In the genomic region with DNA sequence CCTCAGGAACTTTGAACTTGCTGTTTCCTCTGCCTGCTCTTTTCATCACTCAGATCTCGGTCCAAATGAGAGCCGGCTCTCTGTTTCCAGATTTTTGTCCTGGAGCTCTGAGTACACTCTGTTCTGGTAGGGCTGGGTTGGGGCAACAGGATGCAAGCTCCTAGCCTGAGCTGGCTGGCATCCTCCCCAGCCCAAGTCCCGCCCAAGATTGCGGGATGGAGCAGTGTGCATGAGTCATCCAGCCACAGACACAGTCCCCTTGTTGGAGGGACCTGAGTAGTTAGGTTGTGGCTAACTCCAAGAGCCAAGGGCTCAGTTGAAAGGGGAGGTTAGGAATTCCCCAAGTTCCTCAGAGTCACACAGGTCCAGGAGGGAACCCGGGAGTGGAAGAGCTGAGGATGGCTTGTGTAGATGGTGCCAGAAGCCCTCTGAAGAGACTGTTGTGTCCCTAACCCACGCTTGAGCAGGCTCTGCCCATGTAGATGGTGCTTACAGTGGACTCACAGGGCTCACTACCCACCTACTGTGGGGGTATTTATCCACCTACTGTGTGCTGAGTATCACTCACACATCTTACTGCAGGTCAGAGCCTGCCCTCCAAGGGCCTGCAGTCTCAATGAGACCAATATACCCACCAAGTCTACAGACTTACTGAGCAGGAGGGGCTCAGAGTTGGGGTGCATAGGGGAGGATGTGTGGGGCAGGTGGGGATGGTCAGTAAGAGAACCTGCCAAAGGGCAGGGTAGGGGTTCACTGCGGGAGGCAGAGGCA, we compare ENCODE assay signal across 8 mouse cellular contexts. TPM values are rescaled to one million over a fixed set of nuclear protein-coding genes. Genes with fewer than 3 reads are reported as not detected.
DNase-seq lines count a peak whose midpoint lies in the region; ATAC-seq and TF ChIP-seq lines count a peak whose summit lies in the region.

No protein-coding gene starts in this region.

- TF ChIP-seq CTCF in liver, adult 2 months (IDR thresholded peaks at IDR 0.05; ENCODE audit: low read depth, low read length) = no peak
- no peak for TF ChIP-seq CTCF in heart, postnatal 0 days (IDR thresholded peaks at IDR 0.05; ENCODE audit: low read depth)

- H3K4me3 ChIP-seq in liver, adult 2 months (ENCODE audit: insufficient read depth, low read depth, low read length) = no peak overlapping the region
- no peak overlapping the region for H3K4me3 ChIP-seq in heart, postnatal 0 days (ENCODE audit: low read depth, low read length)
- no peak overlapping the region for H3K4me3 ChIP-seq in hindbrain, embryonic 10.5 days

- no peaks in the 10 kb centered on the region for H3K36me3 ChIP-seq in liver, adult 2 months (ENCODE audit: control insufficient read depth, insufficient read depth, low read length)
- H3K36me3 ChIP-seq in heart, postnatal 0 days (replicated peaks; ENCODE audit: control insufficient read depth, insufficient read depth, low read length) = no peaks in the 10 kb centered on the region
- no peaks in the 10 kb centered on the region for H3K36me3 ChIP-seq in hindbrain, embryonic 10.5 days

- no peaks in the 10 kb centered on the region for H3K27me3 ChIP-seq in liver, adult 2 months (ENCODE audit: control insufficient read depth, insufficient read depth, low read length)
- H3K27me3 ChIP-seq in heart, postnatal 0 days (ENCODE audit: control insufficient read depth, insufficient read depth, low read length) = no peaks in the 10 kb centered on the region
- no peaks in the 10 kb centered on the region for H3K27me3 ChIP-seq in hindbrain, embryonic 10.5 days (ENCODE audit: insufficient read depth, poor library complexity, severe bottlenecking)

- peak; percentile 88 for DNase-seq in liver, adult 2 months (ENCODE audit: extremely low read depth, low read depth, low spot score)
- no peak for DNase-seq in liver
- peak; percentile 69 to 73 for DNase-seq in adrenal gland, adult 18-20 months (ENCODE audit: low spot score in 2 of 2)
- DNase-seq in heart, postnatal 0 days (ENCODE audit: low spot score) = peak; percentile 67
- no peak for DNase-seq in frontal cortex, adult 2 months (ENCODE audit: extremely low spot score in 1 of 2, low spot score in 1 of 2)
- no peak for DNase-seq in hindbrain, embryonic 10.5 days (ENCODE audit: low spot score)
- no peak for DNase-seq in cerebellum, postnatal 14 days

- TF ChIP-seq POLR2A in liver, adult 2 months (IDR thresholded peaks at IDR 0.05; ENCODE audit: extremely low read depth, insufficient read depth, low read length) = no peak

- H3K79me2 ChIP-seq in liver, adult 2 months (ENCODE audit: control insufficient read depth, insufficient read depth, low read length) = no peaks in the 10 kb centered on the region

- H3K9ac ChIP-seq in liver, adult 2 months (ENCODE audit: low read depth, low read length) = 0 out of 2 replicates have a peak overlapping the region, but pooled peaks have one; percentile 4
- H3K9ac ChIP-seq in heart, postnatal 0 days (replicated peaks; ENCODE audit: low read depth, low read length) = no peak overlapping the region

- peak overlapping the region; percentile 75 for H3K27ac ChIP-seq in liver, adult 2 months (replicated peaks; ENCODE audit: insufficient read depth, low read depth, low read length)
- H3K27ac ChIP-seq in heart, postnatal 0 days (ENCODE audit: low read depth) = peak overlapping the region; percentile 26; the same call in 1 of the 2 replicates
- H3K27ac ChIP-seq in hindbrain, embryonic 10.5 days = no peak overlapping the region

- ATAC-seq in heart, postnatal 0 days (ENCODE audit: insufficient read depth, low read depth) = peak; percentile 91
- ATAC-seq in megakaryocyte, adult 5-6 weeks (ENCODE audit: poor library complexity, severe bottlenecking) = peak; percentile 66

- TF ChIP-seq EP300 in heart, postnatal 0 days (IDR thresholded peaks at IDR 0.05; ENCODE audit: low read depth) = no peak

- H3K9me3 ChIP-seq in heart, postnatal 0 days (replicated peaks; ENCODE audit: control insufficient read depth, low read length) = no peaks in the 10 kb centered on the region
- no peaks in the 10 kb centered on the region for H3K9me3 ChIP-seq in hindbrain, embryonic 10.5 days

- WGBS in liver, adult 2 months = 38% methylated on average over 7 of the region's 7 CpGs
- 46% methylated on average over 7 of the region's 7 CpGs for WGBS in heart, postnatal 0 days
- WGBS in hindbrain, embryonic 10.5 days = 89% methylated on average over 7 of the region's 7 CpGs

- H3K4me1 ChIP-seq in liver, adult 2 months (ENCODE audit: control insufficient read depth, insufficient read depth, low read length) = peaks cover 19% of the 10 kb centered on the region
- peaks cover 12% of the 10 kb centered on the region for H3K4me1 ChIP-seq in heart, postnatal 0 days (ENCODE audit: control insufficient read depth, insufficient read depth)
- H3K4me1 ChIP-seq in hindbrain, embryonic 10.5 days (replicated peaks) = 0 out of 2 replicates have a peak, but pooled peaks cover 3% of the 10 kb centered on the region

- no peak overlapping the region for H3K4me2 ChIP-seq in heart, postnatal 0 days (ENCODE audit: low read depth, low read length)

RNA-seq across cellular contexts. Expression of a gene that starts 17.0 kb away (rescaled TPM):
- 2.7 and 3.7 TPM in 2 replicates for total RNA-seq in liver, adult 2 months (2014; rRNA removed)
- 3.6 and 4.1 TPM in 2 replicates for polyA plus RNA-seq in liver, adult 2 months (2012; rRNA removed)
- total RNA-seq in adrenal gland, adult 18-20 months (2021) = 10 to 100 TPM; 19.2 to 19.7 TPM
- total RNA-seq in heart, postnatal 0 days (2014; rRNA removed; ENCODE audit: low replicate concordance) = 1.9 and 2.3 TPM in 2 replicates
- 0.60 and 0.72 TPM in 2 replicates for polyA plus RNA-seq in heart, postnatal 0 days (2015; fragmentation: Nextera tagmentation; extraction: Ambion mirVana)
- total RNA-seq in megakaryocyte, adult 5-6 weeks (2015) = 1.9 and 2.1 TPM in 2 replicates
- 1.4 and 2.4 TPM in 2 replicates for total RNA-seq in megakaryocyte, adult 5-6 weeks (2017)
- 18.3 and 20.0 TPM in 2 replicates for polyA plus RNA-seq in frontal cortex, adult 2 months (2012; rRNA removed)
- polyA plus RNA-seq in hindbrain, embryonic 10.5 days (2016; fragmentation: Nextera tagmentation; extraction: Ambion mirVana) = 0.35 and 0.39 TPM in 2 replicates

Comparison
In these comparisons a context has a peak if more than half of its experiments do, and no peak if none do; other contexts are left out.
1. DNase-seq: peak in liver, adult 2 months (single experiment), adrenal gland, adult 18-20 months (2 of 2) and heart, postnatal 0 days (single experiment); none in liver (single experiment), frontal cortex, adult 2 months (0 of 2), hindbrain, embryonic 10.5 days (single experiment) and cerebellum, postnatal 14 days (0 of 2).